Mouse (Mus musculus): ENCODE results near the gene Cwf19l1.

Cwf19l1 gene

DNA sequence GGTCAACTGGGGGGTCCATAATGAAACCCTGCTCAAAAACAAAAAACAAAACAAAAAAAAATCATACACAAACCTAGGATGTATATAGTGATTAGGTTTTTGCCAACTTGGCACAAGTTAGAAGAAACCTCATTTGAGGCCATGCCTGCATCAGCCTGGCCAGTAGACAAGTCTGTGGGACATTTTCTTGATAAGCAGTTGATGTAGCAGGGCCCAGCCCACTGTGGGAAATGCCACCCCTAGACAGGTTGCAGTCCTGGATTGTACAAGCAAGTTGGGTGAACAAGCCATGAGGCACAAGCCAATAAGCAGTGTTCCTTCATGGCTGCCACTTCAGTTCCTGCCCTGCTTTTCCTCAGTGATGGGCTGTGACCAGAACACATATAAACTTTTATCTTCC lies 34.8 kb downstream of the Cwf19l1 start:
- peaks cover 14% of the 10 kb centered on the region for H3K36me3 ChIP-seq (ENCODE audit: control insufficient read depth, insufficient read depth, low read length, poor library complexity, severe bottlenecking)
- DNase-seq (ENCODE audit: low read depth, low spot score) = no peak
- H3K27me3 ChIP-seq (ENCODE audit: control insufficient read depth, insufficient read depth, low read length, poor library complexity, severe bottlenecking) = no peaks in the 10 kb centered on the region

GRCm38 (mm10) chr19:44086278-44086677 lies 49.4 kb downstream of the Cwf19l1 start:
- DNase-seq (ENCODE audit: low read depth, low spot score) = no peak
- Histone ChIP-seq H3K27me3 (ENCODE audit: control insufficient read depth, insufficient read depth, low read length, poor library complexity, severe bottlenecking) (no peaks in the 10 kb centered on the region), H3K36me3 (ENCODE audit: control insufficient read depth, insufficient read depth, low read length, poor library complexity, severe bottlenecking) (0 out of 2 replicates have a peak, but pooled peaks cover 11% of the 10 kb centered on the region)

GRCm38 (mm10) chr19:44080920-44081319 lies 54.8 kb downstream of the Cwf19l1 start:
- no peaks in the 10 kb centered on the region for H3K27me3 ChIP-seq (ENCODE audit: control insufficient read depth, insufficient read depth, low read length, poor library complexity, severe bottlenecking)
- no peak for DNase-seq (ENCODE audit: low read depth, low spot score)
- H3K36me3 ChIP-seq (ENCODE audit: control insufficient read depth, insufficient read depth, low read length, poor library complexity, severe bottlenecking) = peaks cover 19% of the 10 kb centered on the region

DNA sequence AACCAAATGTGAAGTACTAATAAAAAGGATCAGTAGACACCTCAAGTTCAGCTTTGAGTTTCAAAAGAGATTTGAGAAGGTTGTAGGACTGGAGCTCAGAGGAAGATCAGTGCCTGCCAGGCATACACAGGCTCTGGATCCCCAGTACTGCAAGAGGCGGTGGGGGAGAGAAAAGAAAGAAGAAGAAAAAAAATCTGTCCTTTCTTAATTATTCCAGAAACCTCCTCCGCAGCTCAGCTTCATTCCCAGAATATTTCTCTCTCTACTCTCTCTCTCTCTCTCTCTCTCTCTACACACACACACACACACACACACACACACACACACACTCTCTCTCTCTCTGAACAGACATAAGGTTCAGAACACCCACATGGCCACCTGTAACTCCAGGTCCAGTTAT lies 55.7 kb downstream of the Cwf19l1 start:
- H3K36me3 ChIP-seq (ENCODE audit: control insufficient read depth, insufficient read depth, low read length, poor library complexity, severe bottlenecking) = peaks cover 19% of the 10 kb centered on the region
- DNase-seq (ENCODE audit: low read depth, low spot score) = no peak
- H3K27me3 ChIP-seq (ENCODE audit: control insufficient read depth, insufficient read depth, low read length, poor library complexity, severe bottlenecking) = no peaks in the 10 kb centered on the region

- Histone ChIP-seq H3K27me3 (ENCODE audit: control insufficient read depth, insufficient read depth, low read length, poor library complexity, severe bottlenecking) (no peaks in the 10 kb centered on the region), H3K36me3 (ENCODE audit: control insufficient read depth, insufficient read depth, low read length, poor library complexity, severe bottlenecking) (peaks cover 15% of the 10 kb centered on the region)
- no peak for DNase-seq (ENCODE audit: low read depth, low spot score)
Observed at GRCm38 (mm10) chr19:44077024-44077423, 58.7 kb downstream of the Cwf19l1 start.

- DNase-seq (ENCODE audit: low read depth, low spot score) = no peak
- no peaks in the 10 kb centered on the region for H3K27me3 ChIP-seq (ENCODE audit: control insufficient read depth, insufficient read depth, low read length, poor library complexity, severe bottlenecking)
- H3K36me3 ChIP-seq (ENCODE audit: control insufficient read depth, insufficient read depth, low read length, poor library complexity, severe bottlenecking) = peaks cover 15% of the 10 kb centered on the region
Observed at GRCm38 (mm10) chr19:44076457-44076856, 59.2 kb downstream of the Cwf19l1 start.

- no peak for DNase-seq (ENCODE audit: low read depth, low spot score)
- no peaks in the 10 kb centered on the region for H3K27me3 ChIP-seq (ENCODE audit: control insufficient read depth, insufficient read depth, low read length, poor library complexity, severe bottlenecking)
- H3K36me3 ChIP-seq (ENCODE audit: control insufficient read depth, insufficient read depth, low read length, poor library complexity, severe bottlenecking) = peaks cover 9% of the 10 kb centered on the region
Observed at GRCm38 (mm10) chr19:44074986-44075385, 60.7 kb downstream of the Cwf19l1 start.

DNA sequence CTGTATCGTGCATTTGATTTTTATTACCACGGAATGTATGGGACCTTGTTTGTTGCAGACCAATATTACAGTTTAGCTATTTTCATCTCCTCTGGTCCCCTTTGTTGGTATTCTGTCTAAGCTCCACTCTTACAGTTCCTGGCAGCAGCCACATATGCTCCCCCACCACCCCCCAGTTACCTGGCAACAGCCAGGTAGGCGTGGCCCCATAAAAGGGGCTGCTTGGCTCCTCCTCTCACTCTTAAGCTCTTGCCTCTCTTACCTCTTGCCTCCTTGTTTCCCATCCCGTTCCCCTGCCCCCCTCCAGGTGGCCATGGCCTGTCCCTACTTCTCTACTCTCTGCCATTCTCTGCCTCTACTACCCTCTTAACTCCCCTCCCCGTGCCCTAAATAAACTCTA lies 64.5 kb downstream of the Cwf19l1 start:
- DNase-seq (ENCODE audit: low read depth, low spot score) = no peak
- Histone ChIP-seq H3K36me3 (ENCODE audit: control insufficient read depth, insufficient read depth, low read length, poor library complexity, severe bottlenecking) (no peaks in the 10 kb centered on the region; the same call in 1 of the 2 replicates), H3K27me3 (ENCODE audit: control insufficient read depth, insufficient read depth, low read length, poor library complexity, severe bottlenecking) (no peaks in the 10 kb centered on the region)

- Histone ChIP-seq H3K36me3 (ENCODE audit: control insufficient read depth, insufficient read depth, low read length, poor library complexity, severe bottlenecking) (no peaks in the 10 kb centered on the region; the same call in 1 of the 2 replicates), H3K27me3 (ENCODE audit: control insufficient read depth, insufficient read depth, low read length, poor library complexity, severe bottlenecking) (no peaks in the 10 kb centered on the region)
- no peak for DNase-seq (ENCODE audit: low read depth, low spot score)
Observed at GRCm38 (mm10) chr19:44069914-44070232, 65.8 kb downstream of the Cwf19l1 start.

DNA sequence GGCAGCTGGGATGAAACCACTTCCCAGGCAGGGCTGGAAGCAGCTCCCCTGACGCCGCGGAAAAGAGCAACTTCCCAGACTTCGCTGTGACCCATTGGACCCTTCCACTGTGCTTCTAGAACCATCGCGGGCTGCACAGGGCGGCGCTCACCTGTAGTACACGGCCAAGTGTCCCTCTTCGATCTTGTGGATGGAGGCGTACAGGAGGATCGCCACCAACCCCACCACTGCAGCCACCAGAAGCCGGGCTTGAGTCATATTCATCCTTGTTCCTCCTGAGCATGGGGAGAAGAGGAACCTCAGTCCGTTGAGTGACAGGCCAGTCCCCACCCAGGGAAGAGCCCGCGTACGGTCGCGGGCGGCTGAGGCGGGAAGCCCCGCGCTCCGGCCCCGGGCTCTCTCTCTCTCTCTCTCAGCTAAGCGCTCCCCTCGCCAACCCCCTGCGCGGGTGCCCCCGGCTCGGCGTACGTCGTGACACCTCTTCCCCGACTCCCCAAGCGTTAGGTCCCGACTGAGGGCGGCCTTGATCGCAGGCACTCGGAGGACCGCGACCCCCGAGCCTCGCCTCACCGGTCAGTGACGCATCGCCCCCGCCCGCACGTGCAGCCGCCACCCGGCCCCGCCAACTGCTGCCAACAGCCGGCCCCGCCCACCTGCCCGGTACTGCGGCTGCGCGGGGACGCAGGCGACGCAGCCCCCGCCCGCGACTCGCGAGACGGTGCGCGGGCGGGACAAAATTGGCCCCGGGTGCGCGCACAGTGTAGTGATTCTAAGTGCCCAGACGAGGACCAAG lies 66.4 kb downstream of the Cwf19l1 start, which contains the start of gene Erlin1:
Gene Erlin1 (minus strand): TSS at position 665 of the 793 bp plus-strand sequence.
- Histone ChIP-seq H3K36me3 (ENCODE audit: control insufficient read depth, insufficient read depth, low read length, poor library complexity, severe bottlenecking) (no peaks in the 10 kb centered on the region; the same call in 1 of the 2 replicates), H3K27me3 (ENCODE audit: control insufficient read depth, insufficient read depth, low read length, poor library complexity, severe bottlenecking) (no peaks in the 10 kb centered on the region)
- DNase-seq (ENCODE audit: low read depth, low spot score) = peak; percentile 86

GRCm38 (mm10) chr19:44068232-44068631 lies 67.4 kb downstream of the Cwf19l1 start:
- H3K36me3 ChIP-seq (ENCODE audit: control insufficient read depth, insufficient read depth, low read length, poor library complexity, severe bottlenecking) = no peaks in the 10 kb centered on the region; the same call in 1 of the 2 replicates
- no peaks in the 10 kb centered on the region for H3K27me3 ChIP-seq (ENCODE audit: control insufficient read depth, insufficient read depth, low read length, poor library complexity, severe bottlenecking)
- no peak for DNase-seq (ENCODE audit: low read depth, low spot score)

DNA sequence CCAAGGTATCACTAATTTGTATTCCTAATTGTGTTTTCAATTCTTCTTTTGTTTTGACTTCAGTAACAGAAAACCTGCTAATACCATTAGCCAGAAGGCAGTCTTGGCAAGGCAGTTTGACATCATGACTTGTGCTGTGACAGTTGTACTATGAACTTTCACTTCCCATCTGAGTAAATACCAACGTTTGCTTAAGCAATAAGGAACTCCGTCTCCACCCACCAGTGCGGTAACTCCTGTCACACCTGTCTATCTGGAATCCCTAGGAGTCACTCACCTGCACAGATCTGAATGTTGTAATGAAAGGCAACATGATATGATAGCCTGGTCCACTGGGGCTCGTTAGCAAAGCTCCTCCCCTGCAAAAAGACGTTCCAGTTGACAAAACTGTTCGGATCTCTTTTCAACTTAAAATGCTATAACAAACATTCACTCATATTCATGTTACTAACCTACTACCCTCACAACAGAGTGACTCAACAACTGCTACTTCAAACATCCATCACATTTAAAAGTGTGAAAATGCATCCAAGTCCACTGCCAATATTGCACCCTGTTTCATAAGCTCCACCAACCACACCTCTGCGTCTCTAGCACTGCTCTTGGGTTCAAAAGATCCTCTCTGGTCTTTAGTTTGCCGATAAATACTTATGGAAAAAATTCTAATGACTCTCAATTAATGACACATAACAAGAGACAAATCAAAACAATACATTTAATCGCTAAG lies 68.2 kb downstream of the Cwf19l1 start:
- Histone ChIP-seq H3K36me3 (ENCODE audit: control insufficient read depth, insufficient read depth, low read length, poor library complexity, severe bottlenecking) (no peaks in the 10 kb centered on the region; the same call in 1 of the 2 replicates), H3K27me3 (ENCODE audit: control insufficient read depth, insufficient read depth, low read length, poor library complexity, severe bottlenecking) (no peaks in the 10 kb centered on the region)
- DNase-seq (ENCODE audit: low read depth, low spot score) = peak; percentile 76

GRCm38 (mm10) chr19:44064734-44065133 lies 70.9 kb downstream of the Cwf19l1 start:
- Histone ChIP-seq H3K36me3 (ENCODE audit: control insufficient read depth, insufficient read depth, low read length, poor library complexity, severe bottlenecking) (no peaks in the 10 kb centered on the region; the same call in 1 of the 2 replicates), H3K27me3 (ENCODE audit: control insufficient read depth, insufficient read depth, low read length, poor library complexity, severe bottlenecking) (no peaks in the 10 kb centered on the region)
- DNase-seq (ENCODE audit: low read depth, low spot score) = no peak

- DNase-seq (ENCODE audit: low read depth, low spot score) = no peak
- no peaks in the 10 kb centered on the region for H3K27me3 ChIP-seq (ENCODE audit: control insufficient read depth, insufficient read depth, low read length, poor library complexity, severe bottlenecking)
- peaks cover 2% of the 10 kb centered on the region for H3K36me3 ChIP-seq (ENCODE audit: control insufficient read depth, insufficient read depth, low read length, poor library complexity, severe bottlenecking)
Observed at GRCm38 (mm10) chr19:44063773-44064172, 71.9 kb downstream of the Cwf19l1 start.

DNA sequence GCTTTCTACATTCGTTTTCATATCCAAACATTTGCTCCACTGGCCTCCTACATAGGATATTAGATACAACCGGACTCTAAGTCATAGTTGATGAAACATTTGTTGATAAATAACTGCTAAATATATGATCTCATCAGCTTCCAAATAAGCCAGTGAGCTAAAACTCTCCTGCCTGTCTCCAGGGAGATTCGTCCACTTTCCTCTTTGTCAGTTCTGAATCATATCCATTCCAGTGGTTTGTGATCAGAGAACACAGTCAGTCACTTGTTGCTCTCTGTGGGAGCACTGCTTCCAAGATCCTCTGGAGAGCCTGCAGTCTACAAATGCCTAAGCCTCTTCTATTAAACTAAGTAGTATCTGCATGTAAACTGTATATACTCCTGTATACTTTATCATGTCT lies 75.5 kb downstream of the Cwf19l1 start:
- H3K36me3 ChIP-seq (ENCODE audit: control insufficient read depth, insufficient read depth, low read length, poor library complexity, severe bottlenecking) = peaks cover 3% of the 10 kb centered on the region
- no peak for DNase-seq (ENCODE audit: low read depth, low spot score)
- H3K27me3 ChIP-seq (ENCODE audit: control insufficient read depth, insufficient read depth, low read length, poor library complexity, severe bottlenecking) = no peaks in the 10 kb centered on the region
